Mouse (Mus musculus): ENCODE data around the gene Mrpl58.
A peak's percentile ranks its signal among the peaks of the same experiment; 100 is the strongest.

The Mrpl58 gene

GRCm38 (mm10) chr11:115460976-115461375 lies 57.4 kb downstream of the Mrpl58 start:
- DNase-seq (ENCODE audit: low spot score) = no peak

DNA sequence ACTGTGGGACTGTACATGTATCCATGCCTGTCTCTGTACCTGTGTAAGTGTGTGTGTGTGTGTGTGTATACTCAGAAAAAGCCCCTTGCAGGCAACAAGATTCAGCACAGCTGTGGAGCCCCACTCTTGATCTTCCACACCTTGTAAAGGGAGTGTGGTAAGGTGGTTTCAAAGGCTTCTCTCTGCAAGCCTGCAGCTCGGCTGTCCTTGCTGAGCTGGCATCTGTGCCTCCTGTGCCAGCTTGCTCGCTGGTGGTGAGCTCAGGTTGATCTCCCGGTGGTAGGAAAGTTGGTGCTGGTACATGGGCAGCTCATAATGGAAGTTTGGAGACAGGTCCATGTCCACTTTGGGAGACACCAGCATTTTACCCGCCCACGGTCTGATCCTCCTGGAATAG lies 58.3 kb downstream of the Mrpl58 start:
- peak; percentile 50 for DNase-seq (ENCODE audit: low spot score)

Measured in T-cell, adult 2 months (primary cell).